ENCODE assay signal across 8 mouse cellular contexts in genomic region chr5:142463461-142464454, GRCm38 (mm10). TPM values are rescaled to one million over a fixed set of nuclear protein-coding genes. Genes with fewer than 3 reads are reported as not detected.
DNase-seq lines count a peak whose midpoint lies in the region; ATAC-seq lines count a peak whose summit lies in the region.

TSS of gene Ap5z1 (plus strand) at chr5:142463944.

- ATAC-seq in inflammation-experienced regulatory T-cells, adult 6 months, result peak; percentile 97
- peak; percentile 96 for ATAC-seq in megakaryocyte-erythroid progenitor cell, adult 5-6 weeks (replicated peaks; ENCODE audit: low FRiP score, low TSS enrichment, poor library complexity, severe bottlenecking)

- peak; percentile 98 for DNase-seq in adipocyte (ENCODE audit: low spot score)
- DNase-seq in embryo, embryonic 10 days (ENCODE audit: low spot score), result peak; percentile 98
- DNase-seq in gastrocnemius, postnatal 10 days, result peak; percentile 86
- DNase-seq in left cerebral cortex, postnatal 10 days (ENCODE audit: extremely low spot score in 1 of 2, low spot score in 2 of 2), result peak; percentile 92 to 97
- DNase-seq in right cerebral cortex, postnatal 25 days, result peak; percentile 88
- DNase-seq in urinary bladder, postnatal 4 days (ENCODE audit: low spot score in 2 of 2), result peak; percentile 94

- intact Hi-C loops in left cerebral cortex, postnatal 10 days (cut with DNase I), result no loop called here

RNA-seq across cellular contexts. Expression of gene Ap5z1, which starts in this region (rescaled TPM):
- 1 to 10 TPM; 4.3 to 4.8 TPM for total RNA-seq in gastrocnemius, postnatal 10 days (2021)
- polyA plus RNA-seq in inflammation-experienced regulatory T-cells, adult 6 months (2017; shearing (Covaris generic)), result 10 to 100 TPM; 16.8 to 19.4 (median 19.1) TPM
- total RNA-seq in left cerebral cortex, postnatal 10 days (2021), result 10 to 100 TPM; 17.5 to 22.3 TPM
- total RNA-seq in megakaryocyte-erythroid progenitor cell, adult 5-6 weeks (2014; fragmentation: Nextera tagmentation), result 16.4 and 25.5 TPM in 2 replicates
- 2.7 and 4.9 TPM in 2 replicates for total RNA-seq in megakaryocyte-erythroid progenitor cell, adult 5-6 weeks (2017)

Comparison
In these comparisons a context has a peak if more than half of its experiments do, and no peak if none do; other contexts are left out.
1. Peak in every context shown above with its lines: DNase-seq and ATAC-seq.